Mouse (Mus musculus) cerebellum, postnatal 14 days (tissue): ENCODE results near the gene Pdp2.
A peak's percentile ranks its signal among the peaks of the same experiment; 100 is the strongest.
"Not testable (repeated sequence)": the region's sequence is repeated elsewhere in the genome, so short reads cannot be mapped to it uniquely, and the experiment has no call there.

Experiments
- DNase-seq, 2 experiments: peaks; one replicate each; pipeline ENCODE4 v3.0.0; 2021; ENCODE audit warnings: mixed read lengths in 2 of 2

Pdp2 gene

GRCm38 (mm10) chr8:104591133-104591834 is at the start of gene Pdp2:
Gene Pdp2, plus strand, starts transcription at chr8:104591451.
- DNase-seq, result peak; percentile 94 to 97

- DNase-seq, result no peak
These were observed 49.8 kb upstream of the Pdp2 start for GRCm38 (mm10) chr8:104541515-104541880.

GRCm38 (mm10) chr8:104542160-104542559 is 49.1 kb upstream of the Pdp2 start:
- DNase-seq, result peak in 1 of 2 experiments; percentile 27

GRCm38 (mm10) chr8:104543440-104544045 is 47.7 kb upstream of the Pdp2 start:
- no peak for DNase-seq

- DNase-seq, result no peak
These were observed 36.1 kb upstream of the Pdp2 start for GRCm38 (mm10) chr8:104555191-104555590.

GRCm38 (mm10) chr8:104557226-104557625 is 34.0 kb upstream of the Pdp2 start:
- no peak for DNase-seq

- no peak for DNase-seq
These were observed 30.5 kb upstream of the Pdp2 start for GRCm38 (mm10) chr8:104560731-104561130.

GRCm38 (mm10) chr8:104564633-104565456 is 26.4 kb upstream of the Pdp2 start:
- DNase-seq, result peak; percentile 94 to 97

- DNase-seq, result peak in 1 of 2 experiments; percentile 30
These were observed 25.8 kb upstream of the Pdp2 start for GRCm38 (mm10) chr8:104565457-104565798.

- DNase-seq, result no peak
These were observed 21.7 kb upstream of the Pdp2 start for GRCm38 (mm10) chr8:104569559-104569958.

- DNase-seq, result peak; percentile 94
These were observed 20.6 kb upstream of the Pdp2 start for GRCm38 (mm10) chr8:104570436-104571343.

- no peak for DNase-seq
These were observed 14.4 kb upstream of the Pdp2 start for GRCm38 (mm10) chr8:104576820-104577219.

GRCm38 (mm10) chr8:104577606-104578005 is 13.6 kb upstream of the Pdp2 start:
- not testable (repeated sequence) for DNase-seq

- DNase-seq, result no peak
These were observed 6.7 kb upstream of the Pdp2 start for GRCm38 (mm10) chr8:104584522-104584921.

- DNase-seq, result no peak
These were observed 967 bp upstream of the Pdp2 start for GRCm38 (mm10) chr8:104590284-104590683.

- no peak for DNase-seq
These were observed 605 bp downstream of the Pdp2 start for GRCm38 (mm10) chr8:104591856-104592255.

- DNase-seq, result no peak
These were observed 1.3 kb downstream of the Pdp2 start for GRCm38 (mm10) chr8:104592566-104592965.

- no peak for DNase-seq
These were observed 2.5 kb downstream of the Pdp2 start for GRCm38 (mm10) chr8:104593536-104594325.

GRCm38 (mm10) chr8:104594611-104595362 is 3.5 kb downstream of the Pdp2 start:
- DNase-seq, result no peak

- DNase-seq, result no peak
These were observed 4.7 kb downstream of the Pdp2 start for GRCm38 (mm10) chr8:104595773-104596536.
